Mouse (Mus musculus) G1E (cell line): ENCODE measurements around the gene Sepsecs. TPM values are rescaled to one million over a fixed set of nuclear protein-coding genes. Genes with fewer than 3 reads are reported as not detected.

ENCODE experiments used
- ATAC-seq: 2 replicates; pipeline ENCODE4 v1.8.0; 2016; ENCODE audit warnings: mild to moderate bottlenecking; ENCODE audit not compliant: insufficient number of reproducible peaks, poor library complexity, low FRiP score, severe bottlenecking; ENCODE audit errors: extremely low read depth
- DNase-seq: peaks from one replicate; pipeline ENCODE4 v3.0.0; 2012; ENCODE audit warnings: low spot score
- H3K27me3 ChIP-seq: 2 replicates; pipeline ENCODE4 v1.6.1; 2012; ENCODE audit warnings: mild to moderate bottlenecking, low read length, inconsistent platforms; ENCODE audit not compliant: insufficient read depth
- H3K36me3 ChIP-seq: replicated peaks from 2 replicates; pipeline ENCODE3; 2012; ENCODE audit warnings: mild to moderate bottlenecking, inconsistent platforms
- H3K4me1 ChIP-seq: 2 replicates; pipeline ENCODE4 v1.6.1; 2012; ENCODE audit warnings: low read depth, low read length, inconsistent platforms, mixed read lengths; ENCODE audit not compliant: insufficient read depth
- H3K4me3 ChIP-seq: 2 replicates; pipeline ENCODE4 v1.5.1; 2012; ENCODE audit warnings: low read depth, mild to moderate bottlenecking, inconsistent platforms, low read length, moderate library complexity, mixed read lengths
- H3K9me3 ChIP-seq: replicated peaks from 2 replicates; pipeline ENCODE4 v1.6.1; 2012; ENCODE audit warnings: inconsistent platforms
- CTCF ChIP-seq: IDR thresholded peaks from 2 replicates; pipeline ENCODE4 v1.5.1; 2012; ENCODE audit warnings: low read depth, low read length, inconsistent platforms, mixed read lengths
- GATA1 ChIP-seq: IDR thresholded peaks from 2 replicates; pipeline ENCODE4 v1.6.1; 2012; ENCODE audit warnings: borderline replicate concordance, low read length, inconsistent platforms, mixed read lengths
- GATA2 ChIP-seq: IDR thresholded peaks from 2 replicates; pipeline ENCODE4 v1.6.1; 2012; ENCODE audit warnings: low read depth, low read length, inconsistent platforms, borderline replicate concordance
- POLR2AphosphoS5 ChIP-seq: IDR thresholded peaks from 2 replicates; pipeline ENCODE4 v1.6.1; 2012; ENCODE audit warnings: low read depth, low read length, inconsistent platforms; ENCODE audit not compliant: insufficient replicate concordance
- TAL1 ChIP-seq: conservative IDR thresholded peaks from 2 replicates; pipeline ENCODE4 v1.6.1; 2012; ENCODE audit warnings: low read depth, low read length, inconsistent platforms, mixed read lengths
- polyA plus RNA-seq: library from polyadenylated mRNA; stranded (reverse); fragments of >175 nt; gene quantifications from 2 replicates; pipeline ENCODE4 v1.2.3, GENCODE M21; 2012
- total RNA-seq, 2 experiments: library from RNA; stranded (forward) in 1 of 2; stranded (reverse) in 1 of 2; fragments of 200-1000 nt in 1 of 2; fragments of >200 nt in 1 of 2; fragmentation: Nextera tagmentation in 1 of 2; gene quantifications; 2 replicates each; pipeline ENCODE4 v1.2.3; 2014 to 2017

The Sepsecs gene
- total and polyA plus RNA-seq, 3 experiments: 1.9 to 43.3 (median 34.5) TPM

DNA sequence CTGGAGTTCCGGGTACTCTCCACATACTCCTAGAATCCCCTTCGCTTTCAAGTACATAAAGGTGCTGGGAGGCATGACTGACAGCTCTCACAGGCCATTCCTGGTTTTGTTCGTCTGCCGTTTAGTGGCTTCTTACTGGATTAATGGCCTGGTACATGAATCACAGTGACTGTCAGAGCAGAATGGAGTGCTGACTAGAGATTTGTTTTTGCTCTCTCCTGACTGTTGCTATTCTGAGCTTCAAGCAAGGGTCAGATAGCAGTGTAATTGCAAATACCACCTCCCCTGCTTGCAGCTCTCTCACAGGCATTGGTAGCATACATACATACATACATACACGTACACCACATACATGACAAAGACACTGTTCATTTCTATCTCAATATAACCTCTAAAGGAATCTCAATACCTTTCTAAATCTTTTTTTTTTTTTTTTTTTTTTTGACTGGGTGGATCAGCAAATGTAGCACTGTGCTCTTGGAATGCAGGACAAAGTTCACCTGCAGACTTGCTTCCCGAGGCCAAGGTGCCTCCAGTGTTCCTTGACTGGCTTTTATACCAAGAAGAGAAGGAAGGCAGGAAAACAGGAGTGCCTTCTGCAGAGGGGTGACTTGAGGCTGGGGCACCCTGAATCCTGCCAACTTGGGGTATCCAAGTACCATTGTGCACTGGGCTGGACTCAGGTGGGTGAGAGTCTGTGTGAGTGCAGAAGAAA, 18.4 kb upstream of the Sepsecs start:
- Histone ChIP-seq H3K4me1 (no peaks in the 10 kb centered on the region), H3K27me3 (peaks cover 26% of the 10 kb centered on the region), H3K4me3 (no peak overlapping the region), H3K9me3 (no peaks in the 10 kb centered on the region), H3K36me3 (no peaks in the 10 kb centered on the region)
- TF ChIP-seq GATA2 (no peak), POLR2AphosphoS5 (no peak), TAL1 (no peak), CTCF (no peak), GATA1 (no peak)
- DNase-seq: no peak
- ATAC-seq: no peak

DNA sequence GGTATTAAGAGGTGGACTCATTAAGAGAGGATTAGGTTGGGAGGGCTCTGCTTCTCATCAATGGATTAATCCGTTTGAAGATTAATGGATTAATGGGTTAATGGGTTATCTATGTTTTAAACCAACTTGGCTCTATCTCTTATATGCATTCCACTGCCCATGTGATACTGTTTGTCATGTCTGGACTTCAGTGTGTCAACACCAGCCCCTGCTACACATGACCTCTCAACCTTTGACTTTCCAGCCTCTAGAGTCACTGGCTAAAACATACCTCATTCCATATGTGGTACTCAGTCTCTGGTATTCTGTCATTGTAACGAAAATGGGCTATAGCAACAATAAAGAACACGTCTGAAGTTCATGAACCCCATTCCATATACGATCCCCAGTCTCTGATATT, 11.6 kb upstream of the Sepsecs start:
- ATAC-seq (no peak), DNase-seq (no peak)
- H3K9me3 ChIP-seq: no peaks in the 10 kb centered on the region
- H3K4me1 ChIP-seq: no peaks in the 10 kb centered on the region
- H3K4me3 ChIP-seq: no peak overlapping the region
- no peaks in the 10 kb centered on the region for H3K36me3 ChIP-seq
- TF ChIP-seq GATA2 (no peak), GATA1 (no peak), TAL1 (no peak), CTCF (no peak), POLR2AphosphoS5 (no peak)
- H3K27me3 ChIP-seq: peaks cover 28% of the 10 kb centered on the region

DNA sequence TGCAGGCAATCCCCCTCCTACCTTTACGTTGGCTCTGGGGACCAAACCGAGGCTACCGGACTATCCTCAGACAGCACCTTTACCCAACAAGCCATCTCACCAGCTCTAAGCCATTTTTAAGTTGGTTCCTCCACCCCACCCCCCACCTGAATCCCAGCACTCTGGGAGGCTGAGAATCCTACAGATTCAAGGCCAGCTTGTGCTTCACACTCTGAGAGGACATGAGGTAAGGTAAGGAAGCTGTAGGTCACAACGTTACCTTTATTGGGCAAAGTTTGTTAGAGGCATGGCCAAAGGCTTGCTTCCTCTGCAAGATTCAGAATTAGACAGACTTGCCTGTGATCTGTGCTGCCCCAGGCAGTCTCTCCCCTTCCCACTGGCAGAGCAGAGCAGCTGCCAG, 10.7 kb upstream of the Sepsecs start:
- Histone ChIP-seq H3K9me3 (no peaks in the 10 kb centered on the region), H3K36me3 (no peaks in the 10 kb centered on the region), H3K27me3 (peaks cover 22% of the 10 kb centered on the region), H3K4me1 (no peaks in the 10 kb centered on the region), H3K4me3 (no peak overlapping the region)
- DNase-seq (no peak), ATAC-seq (no peak)
- TF ChIP-seq CTCF (no peak), POLR2AphosphoS5 (no peak), GATA2 (no peak), GATA1 (no peak), TAL1 (no peak)

DNA sequence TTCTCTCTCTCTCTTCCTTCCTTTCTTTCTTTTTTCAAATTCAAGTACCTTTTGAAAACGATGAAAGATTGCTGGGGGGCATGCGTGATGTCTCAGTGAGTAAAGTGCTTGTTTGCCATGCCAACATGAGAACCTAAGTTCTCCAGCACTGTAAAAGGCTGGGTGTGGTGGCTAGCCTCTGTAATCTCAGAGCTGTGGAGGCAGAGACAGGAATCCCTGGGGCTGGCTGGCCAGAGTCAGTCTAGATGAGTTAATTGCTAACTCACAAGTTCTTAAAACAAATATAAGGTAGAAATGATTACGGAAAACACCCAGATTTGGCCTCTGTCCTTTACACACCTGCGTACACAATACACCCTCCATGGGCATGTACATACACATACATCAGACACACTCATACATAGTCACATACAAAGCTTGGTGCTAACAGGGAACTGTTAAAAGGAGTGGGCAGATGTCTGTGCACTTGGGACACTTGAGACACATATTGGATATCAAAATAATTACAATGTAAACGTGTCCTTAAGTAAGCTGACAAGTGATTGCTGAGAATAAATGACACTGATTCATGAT, 9.1 kb upstream of the Sepsecs start:
- Histone ChIP-seq H3K4me3 (no peak overlapping the region), H3K36me3 (no peaks in the 10 kb centered on the region), H3K9me3 (no peaks in the 10 kb centered on the region), H3K27me3 (peaks cover 18% of the 10 kb centered on the region), H3K4me1 (no peaks in the 10 kb centered on the region)
- ATAC-seq: no peak
- TF ChIP-seq GATA2: no peak
- no peak for DNase-seq

DNA sequence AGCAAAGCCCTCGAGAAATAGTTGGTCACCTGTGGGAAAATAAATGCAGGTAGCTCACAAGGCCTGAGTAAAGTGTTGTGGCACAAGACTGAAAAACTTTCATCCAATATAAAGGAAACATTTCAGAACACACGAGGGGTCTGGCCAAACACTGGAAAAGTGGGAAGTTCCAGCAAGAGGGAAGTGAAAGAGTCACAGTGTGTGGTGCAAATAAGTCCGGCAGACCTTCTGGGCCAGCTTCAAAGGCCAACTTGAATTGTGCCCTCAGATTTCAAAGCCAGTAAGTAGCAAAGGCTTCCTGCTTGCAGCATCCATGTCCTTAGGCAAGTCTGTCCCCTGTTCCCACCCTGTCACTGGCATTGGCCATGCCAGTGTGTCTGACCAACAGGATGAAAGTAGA, 7.6 kb upstream of the Sepsecs start:
- H3K36me3 ChIP-seq: no peaks in the 10 kb centered on the region
- H3K27me3 ChIP-seq: peaks cover 21% of the 10 kb centered on the region
- H3K4me3 ChIP-seq: no peak overlapping the region
- TF ChIP-seq TAL1 (no peak), GATA1 (no peak), POLR2AphosphoS5 (no peak), CTCF (no peak), GATA2 (no peak)
- no peaks in the 10 kb centered on the region for H3K9me3 ChIP-seq
- H3K4me1 ChIP-seq: no peaks in the 10 kb centered on the region
- ATAC-seq (no peak), DNase-seq (no peak)

DNA sequence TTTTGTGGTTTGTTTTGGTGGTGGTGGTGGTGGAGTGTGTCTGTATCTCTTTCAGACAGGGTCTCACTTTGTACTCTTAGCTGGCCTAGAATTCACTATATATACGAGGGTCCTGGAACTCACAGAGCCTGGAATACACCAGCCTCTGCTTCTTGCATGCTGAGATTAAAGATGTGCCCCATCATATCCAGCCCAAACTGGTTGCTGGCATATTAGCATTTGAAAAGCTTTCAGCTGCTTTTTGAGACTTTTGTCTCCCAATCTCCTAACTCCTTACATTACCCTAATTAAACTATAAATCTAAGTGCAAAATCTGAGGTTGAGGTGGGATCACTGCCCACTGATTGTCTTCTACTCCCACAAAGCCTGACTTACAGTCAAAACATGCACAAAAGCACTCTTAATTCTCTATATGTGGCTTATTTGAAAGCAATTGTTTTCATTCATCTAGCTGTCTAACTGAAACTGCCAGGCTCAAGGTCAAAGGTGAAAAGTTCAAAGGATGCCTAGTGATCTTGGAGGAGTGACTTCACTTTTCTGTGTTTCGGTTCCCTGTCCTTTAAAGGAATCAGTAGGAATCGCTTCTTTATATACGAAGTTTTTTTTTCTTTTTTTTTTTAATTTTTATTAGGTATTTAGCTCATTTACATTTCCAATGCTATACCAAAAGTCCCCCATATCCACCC, 5.0 kb upstream of the Sepsecs start:
- peaks cover 3% of the 10 kb centered on the region; the same call in 1 of the 2 replicates for H3K4me1 ChIP-seq
- TF ChIP-seq POLR2AphosphoS5: no peak
- TF ChIP-seq GATA2: no peak
- TF ChIP-seq GATA1: no peak
- no peak for TF ChIP-seq CTCF
- TF ChIP-seq TAL1: no peak
- DNase-seq: no peak
- no peak for ATAC-seq
- H3K27me3 ChIP-seq: peaks cover 19% of the 10 kb centered on the region
- H3K36me3 ChIP-seq: no peaks in the 10 kb centered on the region
- H3K4me3 ChIP-seq: no peak overlapping the region
- no peaks in the 10 kb centered on the region for H3K9me3 ChIP-seq
